Mouse (Mus musculus): ENCODE measurements around the gene Man1a. TPM values are rescaled to one million over a fixed set of nuclear protein-coding genes. Genes with fewer than 3 reads are reported as not detected.

The Man1a gene
- polyA plus RNA-seq, 1 experiment from 2014 or later, result 9.9 TPM

DNA sequence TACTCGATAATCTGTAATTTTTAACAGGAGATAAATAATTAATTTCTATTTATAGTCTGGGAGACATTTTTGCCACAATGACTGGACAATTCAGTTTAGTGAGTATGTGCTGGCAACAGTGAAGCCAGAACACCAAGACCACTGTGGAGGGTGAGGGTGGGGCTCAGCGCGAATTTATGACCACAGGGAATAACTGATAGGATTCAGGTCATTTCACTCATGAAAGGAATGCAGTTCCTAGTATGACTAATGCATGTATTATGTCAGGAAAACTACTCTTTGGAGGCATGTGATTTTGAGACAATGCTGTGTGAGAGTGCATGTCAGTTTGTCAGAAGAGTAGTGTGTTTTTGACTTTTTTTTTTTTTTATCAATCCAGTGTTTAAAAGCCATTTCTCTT lies 10.9 kb upstream of the Man1a start:
- Histone ChIP-seq H3K27ac (ENCODE audit: low read length) (no peak overlapping the region), H3K4me2 (ENCODE audit: low read depth, low read length) (no peak overlapping the region), H3K4me1 (ENCODE audit: control insufficient read depth, insufficient read depth, low read length) (no peaks in the 10 kb centered on the region), H3K36me3 (ENCODE audit: control insufficient read depth, insufficient read depth, low read length) (no peaks in the 10 kb centered on the region), H3K27me3 (ENCODE audit: control insufficient read depth, insufficient read depth, low read length) (no peaks in the 10 kb centered on the region), H3K9me3 (replicated peaks; ENCODE audit: control insufficient read depth, low read length) (no peaks in the 10 kb centered on the region), H3K4me3 (replicated peaks; ENCODE audit: low read length) (no peak overlapping the region), H3K9ac (ENCODE audit: low read length) (no peak overlapping the region)
- no peak for ATAC-seq (ENCODE audit: insufficient read depth, low FRiP score)
- WGBS, result 70% methylated on average over 3 of the region's 3 CpGs

DNA sequence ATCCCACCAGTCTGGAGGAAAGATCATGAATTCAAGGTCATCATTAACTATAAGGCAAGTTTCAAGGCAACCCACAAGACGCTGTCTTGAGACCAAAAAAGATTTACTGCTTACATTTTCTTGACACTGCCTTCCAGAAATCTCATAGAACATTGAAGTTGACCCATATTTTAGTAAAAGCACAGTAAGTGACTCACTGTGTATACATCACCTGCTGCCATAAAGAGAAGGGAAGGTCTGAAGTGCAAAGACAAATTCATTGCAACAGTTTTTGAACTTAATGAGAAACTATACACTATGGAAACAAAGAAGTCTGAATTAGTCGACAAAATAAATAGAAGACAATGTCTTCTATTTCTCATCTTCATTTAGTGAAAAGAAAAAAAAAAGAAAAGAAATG lies 8.7 kb upstream of the Man1a start:
- H3K9me3 ChIP-seq (replicated peaks; ENCODE audit: control insufficient read depth, low read length), result no peaks in the 10 kb centered on the region
- no peak overlapping the region for H3K9ac ChIP-seq (ENCODE audit: low read length)
- no peak overlapping the region for H3K27ac ChIP-seq (ENCODE audit: low read length)
- ATAC-seq (ENCODE audit: insufficient read depth, low FRiP score), result no peak
- H3K36me3 ChIP-seq (ENCODE audit: control insufficient read depth, insufficient read depth, low read length), result no peaks in the 10 kb centered on the region
- H3K27me3 ChIP-seq (ENCODE audit: control insufficient read depth, insufficient read depth, low read length), result no peaks in the 10 kb centered on the region
- no peaks in the 10 kb centered on the region for H3K4me1 ChIP-seq (ENCODE audit: control insufficient read depth, insufficient read depth, low read length)
- WGBS, result 65% methylated on average over 2 of the region's 2 CpGs
- no peak overlapping the region for H3K4me3 ChIP-seq (replicated peaks; ENCODE audit: low read length)
- no peak overlapping the region for H3K4me2 ChIP-seq (ENCODE audit: low read depth, low read length)

DNA sequence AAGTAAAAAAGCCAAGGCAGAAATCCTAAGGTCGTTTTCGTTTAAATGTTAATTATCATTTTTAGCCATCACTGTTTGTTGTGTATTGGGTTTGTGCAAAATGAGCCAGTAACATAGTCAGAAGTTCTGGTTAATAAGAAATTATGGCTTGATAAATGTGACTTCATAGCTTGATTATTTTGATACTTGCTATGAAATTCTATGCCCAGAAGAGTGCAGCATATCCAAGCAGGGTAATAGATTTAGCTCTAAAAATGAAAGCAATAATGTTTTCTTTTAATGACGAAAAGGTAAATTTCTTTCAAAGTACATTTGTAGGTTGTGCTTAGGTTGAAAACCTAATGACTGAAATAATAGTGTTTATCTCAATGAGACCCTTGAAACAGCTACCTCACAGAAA lies 596 bp upstream of the Man1a start:
- no peak overlapping the region for H3K9ac ChIP-seq (ENCODE audit: low read length)
- peaks cover 23% of the 10 kb centered on the region for H3K4me1 ChIP-seq (ENCODE audit: control insufficient read depth, insufficient read depth, low read length)
- no peak overlapping the region for H3K4me2 ChIP-seq (ENCODE audit: low read depth, low read length)
- no peaks in the 10 kb centered on the region for H3K9me3 ChIP-seq (replicated peaks; ENCODE audit: control insufficient read depth, low read length)
- H3K27ac ChIP-seq (ENCODE audit: low read length), result no peak overlapping the region
- ATAC-seq (ENCODE audit: insufficient read depth, low FRiP score), result no peak
- WGBS, result 54% methylated on average over 3 of the region's 3 CpGs
- no peaks in the 10 kb centered on the region for H3K27me3 ChIP-seq (ENCODE audit: control insufficient read depth, insufficient read depth, low read length)
- H3K4me3 ChIP-seq (replicated peaks; ENCODE audit: low read length), result no peak overlapping the region
- no peaks in the 10 kb centered on the region for H3K36me3 ChIP-seq (ENCODE audit: control insufficient read depth, insufficient read depth, low read length)

GRCm38 (mm10) chr10:54075441-54076010 lies 883 bp downstream of the Man1a start:
- Histone ChIP-seq H3K36me3 (ENCODE audit: control insufficient read depth, insufficient read depth, low read length) (no peaks in the 10 kb centered on the region), H3K9ac (ENCODE audit: low read length) (peak overlapping the region; percentile 91), H3K27ac (ENCODE audit: low read length) (peak overlapping the region; percentile 68; the same call in 1 of the 2 replicates), H3K4me1 (ENCODE audit: control insufficient read depth, insufficient read depth, low read length) (peaks cover 23% of the 10 kb centered on the region), H3K9me3 (replicated peaks; ENCODE audit: control insufficient read depth, low read length) (no peaks in the 10 kb centered on the region), H3K4me2 (ENCODE audit: low read depth, low read length) (peak overlapping the region; percentile 90), H3K27me3 (ENCODE audit: control insufficient read depth, insufficient read depth, low read length) (no peaks in the 10 kb centered on the region), H3K4me3 (replicated peaks; ENCODE audit: low read length) (peak overlapping the region; percentile 75)
- peak; percentile 97 for ATAC-seq (ENCODE audit: insufficient read depth, low FRiP score)
- WGBS, result under 1% methylated on average over 67 of the region's 68 CpGs

DNA sequence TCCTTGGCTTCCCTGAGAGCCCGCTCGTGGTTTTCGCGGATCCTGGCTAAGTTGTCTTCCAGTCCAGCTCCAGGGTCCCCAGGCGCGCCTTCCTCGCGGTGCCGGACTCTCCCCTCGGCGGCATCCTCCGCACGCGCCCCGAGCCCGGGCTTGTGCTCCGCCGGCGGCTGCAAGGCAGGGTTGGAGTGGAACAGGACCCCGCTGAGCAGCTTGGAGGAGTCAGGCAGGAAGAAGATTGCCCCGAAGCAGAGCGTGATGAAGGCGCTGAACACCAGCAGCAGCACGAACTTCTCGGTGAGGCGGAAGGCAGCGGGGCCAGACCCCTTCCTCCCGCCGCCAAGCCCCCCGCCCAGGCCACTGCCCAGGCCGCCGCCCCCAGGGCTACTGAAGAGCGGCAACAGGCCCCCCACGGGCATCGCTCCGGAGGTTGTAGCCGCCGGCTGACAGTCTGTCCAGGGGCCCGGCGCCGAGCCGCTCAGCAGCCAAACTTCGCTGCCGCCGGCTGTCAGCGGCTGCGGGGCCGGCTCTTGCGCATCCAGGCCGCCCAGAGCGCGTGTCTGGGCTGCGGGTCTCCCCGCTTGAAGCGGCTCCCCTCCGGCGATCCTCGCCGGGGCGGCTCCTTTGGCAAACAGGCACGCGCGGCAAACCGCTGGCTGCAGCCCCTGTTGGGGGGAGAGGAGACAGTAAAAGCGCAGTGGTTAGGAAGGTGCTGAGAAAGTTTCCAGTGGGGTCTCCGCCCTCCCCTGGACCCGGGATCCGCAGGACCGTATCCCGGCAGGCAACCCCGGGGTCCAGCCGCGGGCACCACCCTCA lies 1.6 kb downstream of the Man1a start:
- 0 out of 2 replicates have a peak, but pooled peaks have one; percentile 2 for ATAC-seq (ENCODE audit: insufficient read depth, low FRiP score)
- Histone ChIP-seq H3K27ac (ENCODE audit: low read length) (peak overlapping the region; percentile 68), H3K4me1 (ENCODE audit: control insufficient read depth, insufficient read depth, low read length) (peaks cover 26% of the 10 kb centered on the region), H3K27me3 (ENCODE audit: control insufficient read depth, insufficient read depth, low read length) (no peaks in the 10 kb centered on the region), H3K36me3 (ENCODE audit: control insufficient read depth, insufficient read depth, low read length) (no peaks in the 10 kb centered on the region), H3K4me3 (replicated peaks; ENCODE audit: low read length) (peak overlapping the region; percentile 75), H3K9ac (ENCODE audit: low read length) (peak overlapping the region; percentile 91), H3K4me2 (ENCODE audit: low read depth, low read length) (peak overlapping the region; percentile 90), H3K9me3 (replicated peaks; ENCODE audit: control insufficient read depth, low read length) (no peaks in the 10 kb centered on the region)
- under 1% methylated on average over 66 of the region's 73 CpGs for WGBS

- ATAC-seq (ENCODE audit: insufficient read depth, low FRiP score), result no peak
- H3K27ac ChIP-seq (ENCODE audit: low read length), result peak overlapping the region; percentile 68
Observed at GRCm38 (mm10) chr10:54074247-54074608, 2.2 kb downstream of the Man1a start.

GRCm38 (mm10) chr10:54073641-54074203 lies 2.7 kb downstream of the Man1a start:
- Histone ChIP-seq H3K4me1 (ENCODE audit: control insufficient read depth, insufficient read depth, low read length) (peaks cover 28% of the 10 kb centered on the region), H3K27me3 (ENCODE audit: control insufficient read depth, insufficient read depth, low read length) (no peaks in the 10 kb centered on the region), H3K9me3 (replicated peaks; ENCODE audit: control insufficient read depth, low read length) (no peaks in the 10 kb centered on the region), H3K36me3 (ENCODE audit: control insufficient read depth, insufficient read depth, low read length) (no peaks in the 10 kb centered on the region), H3K4me3 (replicated peaks; ENCODE audit: low read length) (peak overlapping the region; percentile 75), H3K4me2 (ENCODE audit: low read depth, low read length) (peak overlapping the region; percentile 90), H3K9ac (ENCODE audit: low read length) (peak overlapping the region; percentile 91), H3K27ac (ENCODE audit: low read length) (peak overlapping the region; percentile 68)
- peak; percentile 48 for ATAC-seq (ENCODE audit: insufficient read depth, low FRiP score)
- 37% methylated on average over 6 of the region's 6 CpGs for WGBS

More at GRCm38 (mm10) chr10:54074247-54074608, 2.2 kb downstream of the Man1a start:
- Histone ChIP-seq H3K27me3 (ENCODE audit: control insufficient read depth, insufficient read depth, low read length) (no peaks in the 10 kb centered on the region), H3K4me2 (ENCODE audit: low read depth, low read length) (peak overlapping the region; percentile 90), H3K9ac (ENCODE audit: low read length) (peak overlapping the region; percentile 91), H3K36me3 (ENCODE audit: control insufficient read depth, insufficient read depth, low read length) (no peaks in the 10 kb centered on the region), H3K4me1 (ENCODE audit: control insufficient read depth, insufficient read depth, low read length) (peaks cover 28% of the 10 kb centered on the region), H3K9me3 (replicated peaks; ENCODE audit: control insufficient read depth, low read length) (no peaks in the 10 kb centered on the region), H3K4me3 (replicated peaks; ENCODE audit: low read length) (peak overlapping the region; percentile 75)
- 3% methylated on average over 14 of the region's 14 CpGs for WGBS

GRCm38 (mm10) chr10:54072336-54072735 lies 4.1 kb downstream of the Man1a start:
- Histone ChIP-seq H3K4me1 (ENCODE audit: control insufficient read depth, insufficient read depth, low read length) (peaks cover 28% of the 10 kb centered on the region), H3K27ac (ENCODE audit: low read length) (no peak overlapping the region), H3K9me3 (replicated peaks; ENCODE audit: control insufficient read depth, low read length) (no peaks in the 10 kb centered on the region), H3K4me3 (replicated peaks; ENCODE audit: low read length) (peak overlapping the region; percentile 75), H3K36me3 (ENCODE audit: control insufficient read depth, insufficient read depth, low read length) (no peaks in the 10 kb centered on the region), H3K9ac (ENCODE audit: low read length) (no peak overlapping the region), H3K4me2 (ENCODE audit: low read depth, low read length) (peak overlapping the region; percentile 90), H3K27me3 (ENCODE audit: control insufficient read depth, insufficient read depth, low read length) (no peaks in the 10 kb centered on the region)
- WGBS, result 83% methylated on average over 2 of the region's 2 CpGs
- no peak for ATAC-seq (ENCODE audit: insufficient read depth, low FRiP score)

- no peaks in the 10 kb centered on the region for H3K36me3 ChIP-seq (ENCODE audit: control insufficient read depth, insufficient read depth, low read length)
- H3K4me1 ChIP-seq (ENCODE audit: control insufficient read depth, insufficient read depth, low read length), result peaks cover 24% of the 10 kb centered on the region
- H3K9me3 ChIP-seq (replicated peaks; ENCODE audit: control insufficient read depth, low read length), result no peaks in the 10 kb centered on the region
- no peak overlapping the region for H3K4me2 ChIP-seq (ENCODE audit: low read depth, low read length)
- H3K27me3 ChIP-seq (ENCODE audit: control insufficient read depth, insufficient read depth, low read length), result no peaks in the 10 kb centered on the region
- H3K4me3 ChIP-seq (replicated peaks; ENCODE audit: low read length), result no peak overlapping the region
- H3K9ac ChIP-seq (ENCODE audit: low read length), result no peak overlapping the region
- H3K27ac ChIP-seq (ENCODE audit: low read length), result no peak overlapping the region
- ATAC-seq (ENCODE audit: insufficient read depth, low FRiP score), result no peak
- 78% methylated on average over 5 of the region's 5 CpGs for WGBS
Observed at GRCm38 (mm10) chr10:54070496-54070895, 5.9 kb downstream of the Man1a start.
